Mouse (Mus musculus) testis, postnatal 14 days (tissue): ENCODE data around the gene Pdzd2.
A peak's percentile ranks its signal among the peaks of the same experiment; 100 is the strongest.

Experiments
- DNase-seq: peaks from one replicate; pipeline ENCODE4 v3.0.0; 2021; ENCODE audit warnings: low spot score

Gene Pdzd2

GRCm38 (mm10) chr15:12539618-12540302 lies 200.0 kb downstream of the Pdzd2 start:
- no peak for DNase-seq

GRCm38 (mm10) chr15:12533254-12533653 lies 206.5 kb downstream of the Pdzd2 start:
- no peak for DNase-seq

- no peak for DNase-seq
Observed at GRCm38 (mm10) chr15:12532568-12532967, 207.2 kb downstream of the Pdzd2 start.

GRCm38 (mm10) chr15:12522810-12523209 lies 216.9 kb downstream of the Pdzd2 start:
- DNase-seq = no peak

GRCm38 (mm10) chr15:12520292-12520691 lies 219.4 kb downstream of the Pdzd2 start:
- DNase-seq = no peak

GRCm38 (mm10) chr15:12518370-12518973 lies 221.3 kb downstream of the Pdzd2 start:
- no peak for DNase-seq

GRCm38 (mm10) chr15:12517314-12517813 lies 222.4 kb downstream of the Pdzd2 start:
- DNase-seq = no peak

GRCm38 (mm10) chr15:12515272-12515844 lies 224.4 kb downstream of the Pdzd2 start:
- DNase-seq = no peak

GRCm38 (mm10) chr15:12513526-12513925 lies 226.2 kb downstream of the Pdzd2 start:
- DNase-seq = no peak

- no peak for DNase-seq
Observed at GRCm38 (mm10) chr15:12508765-12509377, 230.9 kb downstream of the Pdzd2 start.

- no peak for DNase-seq
Observed at GRCm38 (mm10) chr15:12507523-12507922, 232.2 kb downstream of the Pdzd2 start.

- no peak for DNase-seq
Observed at GRCm38 (mm10) chr15:12506514-12506913, 233.2 kb downstream of the Pdzd2 start.

GRCm38 (mm10) chr15:12506085-12506484 lies 233.6 kb downstream of the Pdzd2 start:
- DNase-seq = no peak

GRCm38 (mm10) chr15:12505556-12505955 lies 234.2 kb downstream of the Pdzd2 start:
- no peak for DNase-seq

GRCm38 (mm10) chr15:12503907-12504306 lies 235.8 kb downstream of the Pdzd2 start:
- DNase-seq = no peak

- no peak for DNase-seq
Observed at GRCm38 (mm10) chr15:12501924-12502548, 237.7 kb downstream of the Pdzd2 start.

GRCm38 (mm10) chr15:12500674-12501073 lies 239.1 kb downstream of the Pdzd2 start:
- DNase-seq = no peak

GRCm38 (mm10) chr15:12494084-12494483 lies 245.6 kb downstream of the Pdzd2 start:
- DNase-seq = no peak

- DNase-seq = peak; percentile 62
Observed at GRCm38 (mm10) chr15:12493258-12493657, 246.5 kb downstream of the Pdzd2 start.

GRCm38 (mm10) chr15:12490969-12491368 lies 248.8 kb downstream of the Pdzd2 start:
- peak; percentile 77 for DNase-seq

GRCm38 (mm10) chr15:12490527-12490926 lies 249.2 kb downstream of the Pdzd2 start:
- peak; percentile 22 for DNase-seq

GRCm38 (mm10) chr15:12488316-12488715 lies 251.4 kb downstream of the Pdzd2 start:
- peak; percentile 31 for DNase-seq
